Mouse (Mus musculus): ENCODE measurements around the gene Cpn2.

- no peak for TF ChIP-seq POLR2A (IDR thresholded peaks at IDR 0.05; ENCODE audit: low read depth, low read length)
- no peak for TF ChIP-seq CTCF (IDR thresholded peaks at IDR 0.05; ENCODE audit: extremely low read depth, insufficient read depth, insufficient read length, insufficient replicate concordance)
Measured at GRCm38 (mm10) chr16:30267359-30267758, at the start of gene Cpn2.
